8 mouse cellular contexts compared by ENCODE assay signal in genomic region chr11:101226065-101226701, GRCm38 (mm10). TPM values are rescaled to one million over a fixed set of nuclear protein-coding genes. Genes with fewer than 3 reads are reported as not detected.
DNase-seq lines count a peak whose midpoint lies in the region; ATAC-seq and TF ChIP-seq lines count a peak whose summit lies in the region.

Gene Ezh1, minus strand, starts transcription at chr11:101226463.

- H3K9me3 ChIP-seq in embryonic facial prominence, embryonic 15.5 days (replicated peaks) = no peaks in the 10 kb centered on the region
- H3K9me3 ChIP-seq in limb, embryonic 13.5 days = no peaks in the 10 kb centered on the region
- H3K9me3 ChIP-seq in midbrain, embryonic 15.5 days = no peaks in the 10 kb centered on the region

- no peaks in the 10 kb centered on the region for H3K36me3 ChIP-seq in embryonic facial prominence, embryonic 15.5 days
- no peaks in the 10 kb centered on the region for H3K36me3 ChIP-seq in limb, embryonic 13.5 days
- no peaks in the 10 kb centered on the region for H3K36me3 ChIP-seq in midbrain, embryonic 15.5 days (replicated peaks)

- no peak for TF ChIP-seq POLR2A in bone marrow macrophage, adult 2 months (IDR thresholded peaks at IDR 0.05; ENCODE audit: borderline replicate concordance, low read depth, low read length)

- no peaks in the 10 kb centered on the region for H3K27me3 ChIP-seq in embryonic facial prominence, embryonic 15.5 days
- no peaks in the 10 kb centered on the region for H3K27me3 ChIP-seq in limb, embryonic 13.5 days
- 0 out of 2 replicates have a peak, but pooled peaks cover 3% of the 10 kb centered on the region for H3K27me3 ChIP-seq in midbrain, embryonic 15.5 days (replicated peaks)

- no peak for TF ChIP-seq CTCF in bone marrow macrophage, adult 2 months (IDR thresholded peaks at IDR 0.05; ENCODE audit: low read depth, low read length)

- ATAC-seq in embryonic facial prominence, embryonic 15.5 days (ENCODE audit: insufficient number of reproducible peaks, low FRiP score, low TSS enrichment, low read depth) = peak; percentile 91
- ATAC-seq in limb, embryonic 13.5 days (ENCODE audit: low FRiP score, low read depth) = peak; percentile 91
- ATAC-seq in midbrain, embryonic 15.5 days (replicated peaks) = peak; percentile 96

- DNase-seq in A20 (ENCODE audit: low read depth, low spot score) = peak; percentile 95
- DNase-seq in heart, adult 8-10 months (ENCODE audit: low spot score) = peak; percentile 93
- DNase-seq in kidney, adult 9 months = peak; percentile 98
- DNase-seq in spleen, adult 18-20 months = peak; percentile 88 to 96

- peak within 1 kb of the TSS; percentile 83 for H3K4me3 ChIP-seq in bone marrow macrophage, adult 2 months (ENCODE audit: insufficient read depth, low read length)
- H3K4me3 ChIP-seq in embryonic facial prominence, embryonic 15.5 days (replicated peaks) = peak within 1 kb of the TSS; percentile 81
- peak within 1 kb of the TSS; percentile 87 for H3K4me3 ChIP-seq in limb, embryonic 13.5 days
- H3K4me3 ChIP-seq in midbrain, embryonic 15.5 days = peak within 1 kb of the TSS; percentile 74

- peak within 1 kb of the TSS; percentile 59 for H3K27ac ChIP-seq in bone marrow macrophage, adult 2 months (ENCODE audit: insufficient read depth, low read depth, low read length)
- peak within 1 kb of the TSS; percentile 74 for H3K27ac ChIP-seq in embryonic facial prominence, embryonic 15.5 days (replicated peaks)
- no peak within 1 kb of the TSS for H3K27ac ChIP-seq in limb, embryonic 13.5 days
- H3K27ac ChIP-seq in midbrain, embryonic 15.5 days = no peak within 1 kb of the TSS; the same call in 1 of the 2 replicates

- WGBS in embryonic facial prominence, embryonic 15.5 days = 1% methylated on average over 56 of the region's 56 CpGs
- WGBS in limb, embryonic 13.5 days = 1% methylated on average over 52 of the region's 56 CpGs
- 1% methylated on average over 56 of the region's 56 CpGs for WGBS in midbrain, embryonic 15.5 days

- H3K4me2 ChIP-seq in embryonic facial prominence, embryonic 15.5 days (replicated peaks) = peak within 1 kb of the TSS; percentile 79
- H3K4me2 ChIP-seq in limb, embryonic 13.5 days (replicated peaks) = peak within 1 kb of the TSS; percentile 80
- H3K4me2 ChIP-seq in midbrain, embryonic 15.5 days = peak within 1 kb of the TSS; percentile 86

- peak within 1 kb of the TSS; percentile 69 for H3K9ac ChIP-seq in embryonic facial prominence, embryonic 15.5 days
- H3K9ac ChIP-seq in limb, embryonic 13.5 days = peak within 1 kb of the TSS; percentile 83
- peak within 1 kb of the TSS; percentile 79 for H3K9ac ChIP-seq in midbrain, embryonic 15.5 days

- peaks cover 24% of the 10 kb centered on the region for H3K4me1 ChIP-seq in bone marrow macrophage, adult 2 months (ENCODE audit: control insufficient read depth, insufficient read depth, low read length)
- peaks cover 28% of the 10 kb centered on the region for H3K4me1 ChIP-seq in embryonic facial prominence, embryonic 15.5 days
- peaks cover 27% of the 10 kb centered on the region for H3K4me1 ChIP-seq in limb, embryonic 13.5 days
- peaks cover 7% of the 10 kb centered on the region for H3K4me1 ChIP-seq in midbrain, embryonic 15.5 days

RNA-seq across cellular contexts. Expression of gene Ezh1, which starts in this region (rescaled TPM):
- polyA plus RNA-seq in bone marrow macrophage, adult 2 months (2012; ENCODE audit: insufficient read depth, insufficient read length, missing spikeins) = 48.6 and 52.5 TPM in 2 replicates
- 16.5 and 18.7 TPM in 2 replicates for polyA plus RNA-seq in embryonic facial prominence, embryonic 15.5 days (2015; fragmentation: Nextera tagmentation; extraction: Ambion mirVana)
- total RNA-seq in heart, adult 8-10 months (2022) = 10 to 100 TPM; 28.6 to 37.3 (median 31.7) TPM
- 14.6 and 17.5 TPM in 2 replicates for polyA plus RNA-seq in limb, embryonic 13.5 days (2015; fragmentation: Nextera tagmentation; extraction: Ambion mirVana)
- 27.4 and 30.7 TPM in 2 replicates for polyA plus RNA-seq in midbrain, embryonic 15.5 days (2015; fragmentation: Nextera tagmentation; extraction: Ambion mirVana)

Comparison
In these comparisons a context has a peak if more than half of its experiments do, and no peak if none do; other contexts are left out.
1. H3K27ac ChIP-seq: peak in bone marrow macrophage, adult 2 months (single experiment) and embryonic facial prominence, embryonic 15.5 days (single experiment); none in limb, embryonic 13.5 days (single experiment) and midbrain, embryonic 15.5 days (single experiment).
2. Peak in every context shown above with its lines, with median percentiles within 50 percentile points of each other: DNase-seq, H3K4me3 ChIP-seq, ATAC-seq, H3K4me2 ChIP-seq and H3K9ac ChIP-seq.